Mouse (Mus musculus) embryo, embryonic 10 days (tissue): ENCODE results near the gene Lzts2.

Experiments used
- DNase-seq: peaks from one replicate; pipeline ENCODE4 v3.0.0-alpha.2; 2015; ENCODE audit warnings: low spot score

Gene Lzts2

GRCm38 (mm10) chr19:45014335-45014971 is at the start of gene Lzts2:
TSS of gene Lzts2 (plus strand) at chr19:45014414.
- DNase-seq = peak; percentile 52

DNA sequence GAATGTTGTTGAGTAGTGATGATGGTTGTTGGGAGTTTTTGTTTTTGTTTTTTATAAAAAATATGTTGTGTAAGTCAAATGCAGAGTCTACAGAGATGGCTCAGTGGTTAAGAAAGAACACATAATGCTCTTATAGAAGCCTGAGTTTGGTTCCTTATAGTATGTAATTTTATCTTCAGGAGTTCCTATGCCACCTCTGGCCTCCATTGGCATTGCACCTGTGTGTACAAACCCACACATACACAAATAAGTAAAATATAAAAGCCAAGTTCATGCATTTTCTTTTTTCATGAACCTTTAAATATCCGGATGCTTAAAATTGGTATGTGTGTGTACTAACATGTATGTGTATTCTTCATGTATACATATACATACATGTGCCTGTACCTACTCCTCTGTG is 48.2 kb upstream of the Lzts2 start:
- no peak for DNase-seq

DNA sequence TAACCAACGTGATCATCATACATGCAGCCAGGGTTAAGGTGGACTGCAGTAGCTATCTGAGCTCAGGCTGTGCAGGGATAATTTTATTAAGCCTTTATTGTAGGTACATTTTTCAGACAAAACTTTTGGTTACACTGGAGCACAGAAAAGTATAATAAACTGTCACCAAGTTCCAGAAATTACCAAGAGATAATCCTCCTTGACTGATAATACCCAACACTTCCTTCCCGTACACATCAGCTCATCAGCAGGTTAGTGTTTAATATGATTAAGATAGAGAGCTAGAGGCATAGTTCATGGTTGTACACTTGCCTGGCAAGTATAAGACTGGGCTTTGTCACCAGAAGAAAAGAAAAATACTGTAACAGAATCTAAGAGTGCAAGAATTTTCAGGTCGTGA is 45.9 kb upstream of the Lzts2 start:
- DNase-seq = no peak

GRCm38 (mm10) chr19:44976636-44977035 is 37.6 kb upstream of the Lzts2 start:
- no peak for DNase-seq

- DNase-seq = no peak
These were observed 37.1 kb upstream of the Lzts2 start for GRCm38 (mm10) chr19:44977148-44977547.

- DNase-seq = no peak
These were observed 33.4 kb upstream of the Lzts2 start for GRCm38 (mm10) chr19:44980787-44981186.

GRCm38 (mm10) chr19:44982477-44983115 is 31.6 kb upstream of the Lzts2 start:
- DNase-seq = no peak

- DNase-seq = no peak
These were observed 30.8 kb upstream of the Lzts2 start for GRCm38 (mm10) chr19:44983366-44983765.

DNA sequence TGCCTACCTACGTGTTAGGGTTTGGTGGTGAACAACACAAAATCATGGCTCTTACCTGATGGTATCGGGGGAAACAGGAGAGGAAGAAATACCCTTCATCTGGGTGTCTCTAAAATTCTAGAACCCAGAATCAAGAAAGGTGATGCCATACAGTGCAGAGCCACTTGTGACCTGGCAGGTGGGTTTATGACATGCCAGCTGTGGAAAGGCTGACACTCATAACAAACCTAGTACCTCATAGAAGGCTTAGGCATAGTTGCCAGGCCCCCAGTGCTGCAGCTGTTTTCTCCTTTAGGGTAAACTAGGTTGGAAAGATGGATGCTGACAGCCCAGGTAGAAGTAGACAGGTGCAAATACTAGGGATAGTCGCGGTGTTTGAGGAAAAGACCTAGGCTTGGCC is 29.8 kb upstream of the Lzts2 start:
- no peak for DNase-seq

- DNase-seq = no peak
These were observed 28.8 kb upstream of the Lzts2 start for GRCm38 (mm10) chr19:44985159-44985988.

DNA sequence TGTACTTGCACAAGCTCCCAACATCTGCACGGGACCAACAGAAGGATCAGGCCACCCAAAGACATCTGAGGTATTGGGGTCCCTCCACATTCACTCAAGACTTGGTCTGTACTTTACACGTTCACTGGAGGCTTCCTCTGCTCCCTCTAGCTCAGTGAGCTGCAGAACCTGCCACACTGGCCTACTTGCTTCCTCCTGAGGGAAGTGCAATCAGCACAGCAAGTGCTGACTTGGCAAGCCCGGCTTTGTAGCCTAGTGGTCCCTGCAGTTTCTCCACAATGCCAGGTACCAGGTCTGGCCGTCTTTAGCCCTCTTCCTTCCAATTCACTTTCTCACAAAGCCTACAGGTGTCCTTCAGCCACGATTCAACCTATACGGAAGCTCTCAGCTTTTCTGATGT is 27.2 kb upstream of the Lzts2 start:
- no peak for DNase-seq

- DNase-seq = no peak
These were observed 26.4 kb upstream of the Lzts2 start for GRCm38 (mm10) chr19:44987851-44988250.

- no peak for DNase-seq
These were observed 25.9 kb upstream of the Lzts2 start for GRCm38 (mm10) chr19:44988321-44988720.

DNA sequence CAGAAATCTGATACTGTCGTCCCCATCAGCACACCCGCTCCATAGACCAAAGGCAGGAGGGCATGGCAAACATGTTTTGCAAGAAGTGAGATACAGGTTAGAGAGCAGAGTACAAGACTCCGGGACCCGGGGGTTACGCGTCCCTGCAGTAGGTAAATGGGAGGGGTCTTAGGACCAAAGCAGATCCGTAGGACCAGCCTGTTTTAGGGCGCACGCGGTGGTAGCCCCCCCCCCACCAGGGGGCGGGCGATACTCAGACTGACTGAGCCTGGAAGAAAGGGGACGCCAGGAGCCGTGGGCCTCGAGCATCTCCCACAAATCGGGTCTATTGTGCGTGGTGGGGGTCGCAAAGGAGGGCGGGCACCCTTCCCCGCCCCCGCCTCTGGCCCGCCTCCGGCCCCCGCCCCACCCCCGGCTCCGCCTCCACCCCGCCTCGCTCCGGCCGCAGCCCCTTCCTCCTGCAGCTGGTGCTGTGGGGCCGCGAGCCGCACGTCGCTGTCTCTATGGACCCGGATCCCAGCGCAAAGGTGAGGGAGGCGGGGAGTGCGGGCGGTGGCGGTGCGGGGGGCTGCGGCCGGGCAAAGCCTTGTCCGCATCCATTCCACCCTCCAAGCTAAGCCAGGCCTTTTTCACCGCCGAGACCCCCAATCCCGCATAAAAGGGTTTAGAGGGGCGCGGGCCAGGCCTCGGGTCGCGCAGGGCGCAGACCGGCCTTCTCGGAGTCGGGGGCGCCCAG is 25.2 kb upstream of the Lzts2 start, which contains the start of gene Sema4g:
TSS of gene Sema4g (plus strand) at position 271 of the 736 bp plus-strand sequence.
- peak; percentile 70 for DNase-seq

GRCm38 (mm10) chr19:44989567-44990495 is 24.4 kb upstream of the Lzts2 start:
- DNase-seq = no peak

DNA sequence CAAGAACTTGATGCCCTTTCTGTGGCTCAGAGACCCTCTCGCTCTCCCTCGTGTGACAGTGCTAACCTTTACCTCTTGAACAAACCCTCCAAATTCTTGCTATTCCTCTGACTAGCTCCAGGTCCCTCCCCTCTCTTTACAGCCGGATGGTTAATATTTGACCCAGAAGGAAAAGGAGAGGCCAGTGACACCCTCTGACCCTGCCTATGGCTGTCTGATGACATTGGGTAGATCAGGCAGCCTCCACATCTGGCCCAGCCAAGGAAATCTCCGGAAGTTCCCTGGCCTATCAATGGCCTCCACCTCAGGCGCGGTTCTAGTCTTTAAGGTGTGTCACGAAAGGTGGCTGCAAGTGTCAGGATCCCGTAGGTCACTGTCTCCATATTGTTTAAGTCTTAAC is 23.2 kb upstream of the Lzts2 start:
- DNase-seq = no peak

DNA sequence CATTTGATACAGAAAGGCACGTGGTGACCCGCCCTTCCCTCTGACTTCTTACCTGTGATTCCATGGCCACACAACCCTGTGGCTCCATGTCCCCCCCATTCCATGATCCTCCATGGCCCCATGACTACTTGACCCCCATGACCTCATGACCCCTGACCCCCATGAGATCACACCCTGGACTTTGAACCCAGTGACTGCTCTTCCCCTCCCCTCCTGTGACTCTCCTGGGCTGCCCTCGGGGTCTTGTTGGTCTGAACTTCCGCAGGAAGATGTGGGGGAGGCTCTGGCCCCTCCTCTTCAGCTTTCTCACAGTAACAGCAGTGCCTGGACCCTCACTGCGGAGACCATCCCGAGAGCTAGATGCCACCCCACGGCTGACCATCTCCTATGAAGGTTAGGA is 22.0 kb upstream of the Lzts2 start:
- DNase-seq = no peak

GRCm38 (mm10) chr19:44992712-44993111 is 21.5 kb upstream of the Lzts2 start:
- no peak for DNase-seq

DNA sequence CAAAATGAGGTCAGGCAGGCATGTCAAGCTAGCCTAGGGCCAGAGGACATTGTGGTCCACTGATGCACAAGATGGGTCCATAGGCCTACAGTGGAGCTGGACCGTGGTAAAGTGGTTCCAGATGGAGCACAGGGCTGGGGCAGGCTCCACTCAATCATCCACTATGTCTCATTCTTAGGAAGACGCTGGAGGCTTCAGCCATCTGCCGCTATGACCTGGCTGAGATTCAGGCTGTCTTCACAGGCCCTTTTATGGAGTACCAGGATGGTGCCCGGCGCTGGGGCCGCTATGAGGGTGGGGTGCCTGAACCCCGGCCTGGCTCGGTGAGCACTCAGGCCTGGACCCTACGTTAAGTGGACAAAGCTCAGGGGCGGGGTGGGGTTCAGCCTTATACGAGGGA is 16.4 kb upstream of the Lzts2 start:
- peak; percentile 36 for DNase-seq

GRCm38 (mm10) chr19:44999647-45000046 is 14.6 kb upstream of the Lzts2 start:
- no peak for DNase-seq

DNA sequence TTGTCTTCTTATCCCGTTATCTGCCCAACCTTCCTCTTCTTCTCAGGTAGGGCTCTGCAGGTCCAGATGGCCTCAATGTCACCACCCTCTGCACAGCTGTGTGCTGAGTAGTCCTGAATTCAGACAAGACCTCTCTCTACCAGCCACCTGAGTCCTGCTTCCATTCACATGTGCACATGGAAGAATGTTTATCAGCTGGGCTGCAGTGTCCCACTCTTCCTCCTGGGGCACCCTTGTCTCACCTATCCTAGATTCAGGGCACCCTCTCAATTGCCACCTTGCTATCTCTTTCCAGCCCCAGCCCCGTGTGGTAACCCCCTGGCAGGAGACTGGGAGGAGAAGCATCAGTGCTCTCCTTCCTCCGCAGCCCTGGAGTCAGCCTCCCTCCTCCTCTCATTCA is 11.9 kb upstream of the Lzts2 start:
- DNase-seq = no peak
